Mouse (Mus musculus) olfactory bulb, adult 2 months (tissue): ENCODE measurements around the gene Fgf9. TPM values are rescaled to one million over a fixed set of nuclear protein-coding genes. Genes with fewer than 3 reads are reported as not detected.

Experiments used
- H3K27ac ChIP-seq: fragments of 200-500 bp; 2 replicates; pipeline ENCODE4 v1.5.1; 2012; ENCODE audit warnings: low read depth, low read length; ENCODE audit not compliant: insufficient read depth
- H3K4me1 ChIP-seq: fragments of 200-500 bp; 2 replicates; pipeline ENCODE4 v1.6.1; 2012; ENCODE audit warnings: low read length; ENCODE audit not compliant: control insufficient read depth, insufficient read depth
- H3K4me3 ChIP-seq: fragments of 200-500 bp; 2 replicates; pipeline ENCODE4 v1.5.1; 2012; ENCODE audit warnings: mild to moderate bottlenecking, low read depth, low read length, moderate library complexity; ENCODE audit not compliant: insufficient read depth
- CTCF ChIP-seq: fragments of 200-500 bp; IDR thresholded peaks from 2 replicates; pipeline ENCODE4 v1.5.1; 2012; ENCODE audit warnings: low read depth, mild to moderate bottlenecking, low read length, moderate library complexity; ENCODE audit not compliant: insufficient read depth
- POLR2A ChIP-seq: fragments of 200-500 bp; IDR thresholded peaks from 2 replicates; pipeline ENCODE4 v1.6.1; 2012; ENCODE audit warnings: mild to moderate bottlenecking, low read depth, low read length, moderate library complexity; ENCODE audit not compliant: insufficient read depth
- WGBS: fragments of 180-500 bp; shearing (Covaris S2); methylation state at CpG from one replicate; pipeline ENCODE4 v1.1.7; 2018; 5-methylcytosine and 5-hydroxymethylcytosine counted together
- polyA plus RNA-seq: library from polyadenylated mRNA; stranded (reverse); fragments of >200 nt; gene quantifications from 2 replicates; pipeline ENCODE4 v1.2.4, GENCODE M21; 2012; ENCODE audit warnings: low replicate concordance; ENCODE audit not compliant: missing spikeins, insufficient read depth, insufficient read length

Gene Fgf9
- polyA plus RNA-seq, 1 experiment, result not detected

DNA sequence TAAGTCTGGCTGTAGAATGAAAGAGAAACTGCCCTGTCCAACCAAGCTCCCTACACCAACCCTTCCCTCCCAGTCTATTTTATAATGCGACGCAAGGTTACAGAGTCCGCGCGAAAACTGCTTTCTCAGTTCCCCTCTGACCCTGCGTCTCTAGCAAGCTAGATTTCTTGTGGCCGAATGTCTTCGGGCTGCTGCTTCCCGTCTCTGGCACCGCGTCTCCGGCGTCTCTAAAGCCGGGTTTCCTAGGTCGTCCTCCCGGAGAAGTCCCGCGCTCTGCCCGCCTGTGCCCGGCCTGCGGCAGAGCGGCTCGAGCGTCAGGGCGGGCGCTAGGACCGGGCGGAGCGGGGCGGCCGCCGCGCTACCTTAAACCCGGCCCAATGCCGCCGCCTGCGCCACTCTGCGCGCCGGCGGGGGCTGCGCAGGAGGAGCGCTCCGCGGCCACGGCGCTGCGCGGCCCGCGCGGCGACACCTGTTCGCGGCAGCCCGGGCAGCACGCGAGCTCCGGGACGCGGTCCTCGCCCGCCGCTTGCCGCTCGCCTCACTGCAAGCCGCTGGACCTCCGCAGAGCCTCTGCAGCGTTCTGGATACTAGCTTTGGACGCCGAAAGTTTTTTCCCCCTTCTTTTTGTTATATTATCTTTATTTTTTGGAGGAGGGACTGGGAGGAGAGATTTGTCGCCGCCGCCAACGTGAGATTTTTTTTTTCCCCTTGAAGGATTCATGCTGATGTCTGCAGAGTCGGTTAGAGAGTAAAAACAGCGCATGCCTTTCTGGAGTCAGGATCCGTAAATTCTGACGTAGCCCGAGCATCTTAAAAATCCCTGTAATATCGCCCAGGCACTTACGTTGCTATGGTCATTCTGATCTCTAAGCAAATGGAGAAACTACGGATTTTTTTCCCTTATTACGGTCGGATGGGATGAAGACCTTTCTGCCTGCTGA lies 1.8 kb downstream of the Fgf9 start:
- under 1% methylated on average over 85 of the region's 85 CpGs for WGBS
- H3K4me1 ChIP-seq, result peaks cover 16% of the 10 kb centered on the region
- H3K4me3 ChIP-seq, result peak overlapping the region; percentile 72
- H3K27ac ChIP-seq, result peak overlapping the region; percentile 72
- TF ChIP-seq POLR2A, result peak; percentile 93
- no peak for TF ChIP-seq CTCF

DNA sequence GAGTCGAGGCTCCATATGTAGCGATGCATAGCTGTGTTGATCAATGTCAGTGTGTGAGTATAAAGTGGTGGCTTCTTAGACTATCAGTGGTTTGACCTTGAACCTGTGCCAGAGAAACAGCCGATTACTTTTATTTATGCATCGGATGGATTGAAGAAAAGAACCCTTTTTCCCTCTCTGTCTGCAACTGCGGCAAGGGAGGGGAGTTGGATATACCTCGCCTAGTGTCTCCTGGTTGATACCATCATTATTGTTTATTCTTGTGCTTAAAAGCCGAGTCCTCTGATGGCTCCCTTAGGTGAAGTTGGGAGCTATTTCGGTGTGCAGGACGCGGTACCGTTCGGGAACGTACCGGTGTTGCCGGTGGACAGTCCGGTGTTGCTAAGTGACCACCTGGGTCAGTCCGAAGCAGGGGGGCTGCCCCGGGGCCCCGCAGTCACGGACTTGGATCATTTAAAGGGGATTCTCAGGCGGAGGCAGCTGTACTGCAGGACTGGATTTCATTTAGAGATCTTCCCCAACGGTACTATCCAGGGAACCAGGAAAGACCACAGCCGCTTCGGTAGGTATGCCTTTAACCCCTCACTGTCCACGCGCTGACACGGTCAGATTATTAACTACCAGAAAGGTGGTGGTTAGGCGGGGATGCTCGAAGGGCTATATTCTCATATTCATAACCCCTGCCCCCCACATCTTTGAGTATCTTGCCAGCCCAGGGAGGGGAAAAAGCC lies 2.6 kb downstream of the Fgf9 start:
- H3K4me3 ChIP-seq, result peak overlapping the region; percentile 72
- peaks cover 16% of the 10 kb centered on the region for H3K4me1 ChIP-seq
- WGBS, result 1% methylated on average over 29 of the region's 29 CpGs
- peak overlapping the region; percentile 37 for H3K27ac ChIP-seq
- TF ChIP-seq CTCF, result no peak
- TF ChIP-seq POLR2A, result no peak

DNA sequence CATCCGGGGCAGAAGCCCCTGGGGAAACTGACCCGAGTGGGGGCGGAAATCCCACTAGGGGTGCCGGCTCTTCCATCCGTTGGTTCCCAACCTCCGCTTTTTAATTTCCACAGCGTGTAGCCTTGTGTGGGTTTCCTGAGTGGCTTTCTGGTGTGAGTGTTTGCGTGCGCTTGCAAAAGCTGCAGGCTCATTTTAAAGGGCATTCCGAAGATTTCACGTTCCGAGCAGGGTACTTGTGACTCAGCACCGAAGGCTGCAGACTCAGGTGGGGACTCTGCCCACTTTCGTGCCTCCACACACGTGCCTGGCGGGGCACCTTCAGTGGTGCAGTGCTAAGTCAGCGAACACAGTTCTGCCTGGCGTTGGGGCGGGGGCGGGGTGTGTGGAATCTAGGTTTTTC lies 3.6 kb downstream of the Fgf9 start:
- TF ChIP-seq CTCF (no peak), POLR2A (no peak)
- peaks cover 16% of the 10 kb centered on the region for H3K4me1 ChIP-seq
- WGBS, result 2% methylated on average over 20 of the region's 20 CpGs
- no peak overlapping the region for H3K27ac ChIP-seq
- H3K4me3 ChIP-seq, result peak overlapping the region; percentile 84

DNA sequence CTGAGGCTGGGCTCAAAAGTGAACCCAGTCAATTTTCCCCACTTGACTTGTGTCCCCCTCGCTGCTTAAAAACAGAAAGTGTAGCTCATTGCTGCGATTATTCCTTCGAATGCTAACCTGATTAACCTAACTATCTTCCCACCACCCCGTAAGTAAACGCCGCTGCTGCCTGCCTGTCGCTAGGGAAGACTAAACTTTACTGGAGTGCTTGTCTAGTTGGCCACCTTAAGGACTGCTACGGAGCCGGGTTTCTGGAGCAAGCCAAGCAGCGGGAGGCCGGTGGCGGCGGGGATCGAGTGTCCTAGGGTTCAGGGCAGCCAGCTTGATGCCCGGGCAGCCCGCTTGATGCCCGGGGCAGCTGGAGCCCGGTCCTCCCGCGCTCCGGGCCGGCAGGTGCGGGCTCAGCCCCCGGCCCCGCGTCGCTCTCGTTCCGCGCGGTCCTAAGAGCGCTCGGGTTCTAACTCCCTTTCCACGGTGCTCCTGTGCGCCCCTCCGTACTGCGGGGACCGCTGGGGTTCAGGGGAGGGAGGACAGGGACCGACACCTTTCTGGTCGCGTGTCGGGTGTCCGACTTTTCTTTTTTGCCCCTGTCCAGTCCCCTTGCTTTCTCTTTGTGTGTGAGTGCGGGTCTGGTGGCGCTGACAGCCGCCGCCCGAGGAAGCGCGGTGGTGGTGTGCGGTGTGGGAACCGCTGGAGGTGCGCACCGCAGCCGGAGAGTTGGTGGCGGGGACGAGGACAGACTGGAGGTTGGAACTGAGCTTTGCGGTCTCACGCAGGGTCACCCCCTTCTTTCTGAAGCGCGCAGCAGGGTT lies 4.5 kb downstream of the Fgf9 start:
- WGBS, result under 1% methylated on average over 61 of the region's 61 CpGs
- H3K4me3 ChIP-seq, result peak overlapping the region; percentile 84
- H3K27ac ChIP-seq, result peak overlapping the region; percentile 85
- TF ChIP-seq POLR2A (no peak), CTCF (no peak)
- peaks cover 18% of the 10 kb centered on the region for H3K4me1 ChIP-seq

DNA sequence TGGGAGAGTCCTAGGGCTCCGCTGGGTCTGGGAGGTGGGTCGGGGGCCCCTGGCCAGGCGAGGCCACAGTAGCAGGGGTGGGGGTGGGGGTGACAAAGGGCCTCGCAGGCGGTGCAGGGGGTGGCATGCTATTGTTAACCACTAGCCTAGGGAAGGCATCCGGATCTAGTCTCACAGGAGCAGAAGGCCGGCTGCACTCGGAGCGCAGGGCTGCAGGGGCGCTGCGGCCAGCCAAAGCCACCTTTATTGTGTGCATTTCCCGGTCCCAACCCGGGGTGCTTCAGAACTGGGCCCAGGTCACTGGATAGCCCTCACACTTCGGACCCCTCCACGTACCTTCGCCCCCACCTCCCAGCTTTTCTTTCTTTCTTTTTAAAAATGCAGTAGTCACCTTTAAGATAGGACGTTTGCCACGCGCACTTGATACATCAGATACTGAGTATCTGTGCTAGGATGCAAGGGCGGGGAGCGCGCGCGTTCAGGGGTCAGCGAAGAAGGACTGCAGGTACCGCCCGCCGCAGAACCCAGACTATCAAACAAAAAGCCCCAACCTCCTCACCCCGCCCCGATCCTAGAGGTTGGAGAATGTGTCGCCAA lies 5.2 kb downstream of the Fgf9 start:
- peaks cover 16% of the 10 kb centered on the region for H3K4me1 ChIP-seq
- H3K4me3 ChIP-seq, result peak overlapping the region; percentile 84
- TF ChIP-seq CTCF, result no peak
- 0 out of 2 replicates have a peak, but pooled peaks have one; percentile 24 for TF ChIP-seq POLR2A
- peak overlapping the region; percentile 85 for H3K27ac ChIP-seq
- WGBS, result under 1% methylated on average over 31 of the region's 31 CpGs

DNA sequence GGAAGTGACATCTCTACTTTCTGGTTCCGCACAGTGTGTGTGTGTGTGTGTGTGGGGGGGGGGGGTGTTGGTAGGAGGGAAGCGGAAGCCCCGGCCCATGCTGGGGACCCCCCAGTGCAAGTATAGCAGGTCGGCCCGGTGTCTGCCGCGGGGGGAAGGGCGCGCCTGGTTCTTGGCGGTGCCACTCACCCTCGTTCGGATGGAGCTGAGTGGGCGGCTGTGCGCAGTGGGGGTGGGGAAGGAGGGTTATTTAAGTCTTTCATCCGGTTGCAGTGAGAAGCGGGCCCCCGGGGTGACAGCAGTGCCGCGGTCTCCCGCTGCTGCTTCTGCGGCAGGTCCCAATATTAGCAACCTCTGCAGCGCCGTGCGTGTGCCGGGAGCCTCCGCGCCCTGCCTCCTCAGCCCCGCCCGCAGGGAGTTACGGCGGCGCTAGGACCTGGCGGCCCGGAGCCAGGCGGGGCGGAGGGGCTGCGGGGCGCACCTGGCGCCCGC lies 5.7 kb downstream of the Fgf9 start:
- no peak for TF ChIP-seq POLR2A
- TF ChIP-seq CTCF, result no peak
- Histone ChIP-seq H3K27ac (peak overlapping the region; percentile 85), H3K4me1 (peaks cover 12% of the 10 kb centered on the region; the same call in 1 of the 2 replicates), H3K4me3 (peak overlapping the region; percentile 84)
- WGBS, result under 1% methylated on average over 40 of the region's 40 CpGs

DNA sequence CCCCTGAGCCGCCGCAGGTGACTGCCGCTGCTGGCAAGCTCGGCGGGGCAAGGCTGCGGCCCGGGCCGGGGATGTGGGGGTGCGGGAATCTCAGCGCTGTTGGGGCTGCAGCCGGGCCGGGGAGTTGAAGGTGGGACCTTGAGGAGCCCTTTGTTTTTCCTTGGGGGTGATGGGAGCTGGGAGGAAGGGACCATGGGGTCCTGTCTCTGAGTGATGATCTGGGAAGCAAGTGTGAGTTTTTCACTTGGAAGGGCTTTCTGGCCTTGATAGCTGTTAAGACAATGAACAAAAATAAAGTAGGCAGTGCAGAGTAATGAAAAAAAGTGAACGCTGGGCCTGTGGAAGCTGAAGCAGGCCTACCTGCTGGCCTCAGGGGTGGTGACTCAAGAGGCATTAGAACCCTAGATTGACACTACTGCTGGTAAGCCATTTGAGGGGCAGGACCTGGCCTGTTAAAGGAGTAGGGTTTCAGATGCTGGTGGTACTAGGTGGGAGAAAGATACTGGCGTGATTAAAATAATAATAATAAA lies 6.4 kb downstream of the Fgf9 start:
- TF ChIP-seq POLR2A (no peak), CTCF (no peak)
- Histone ChIP-seq H3K27ac (peak overlapping the region; percentile 85), H3K4me3 (peak overlapping the region; percentile 84), H3K4me1 (peaks cover 8% of the 10 kb centered on the region; the same call in 1 of the 2 replicates)
- WGBS, result 10% methylated on average over 14 of the region's 14 CpGs

DNA sequence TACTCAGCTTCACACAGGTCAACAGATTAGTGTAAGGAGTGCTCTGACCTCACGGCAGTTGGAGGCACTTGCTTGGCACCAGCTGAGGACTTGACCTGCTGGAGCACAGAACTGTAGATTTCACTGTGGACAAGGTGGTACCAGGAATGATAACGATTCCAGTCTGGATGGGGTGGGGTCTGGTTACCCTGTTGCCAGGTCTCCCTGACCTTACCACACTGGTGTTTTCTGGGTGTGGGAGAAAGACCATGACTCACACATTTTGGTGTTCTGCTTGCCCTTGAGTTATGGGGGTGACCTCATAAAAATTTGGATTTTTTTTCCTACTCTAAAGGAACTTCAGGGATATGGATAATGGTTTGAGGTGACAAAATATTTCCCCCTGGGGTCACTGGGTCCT lies 9.1 kb downstream of the Fgf9 start:
- no peak overlapping the region for H3K27ac ChIP-seq
- 85% methylated on average over 2 of the region's 2 CpGs for WGBS
- H3K4me1 ChIP-seq, result peaks cover 13% of the 10 kb centered on the region; the same call in 1 of the 2 replicates
- no peak for TF ChIP-seq CTCF
- TF ChIP-seq POLR2A, result no peak
- H3K4me3 ChIP-seq, result no peak overlapping the region
